Comparison of ENCODE assay signal across 8 mouse cellular contexts in the genomic region with DNA sequence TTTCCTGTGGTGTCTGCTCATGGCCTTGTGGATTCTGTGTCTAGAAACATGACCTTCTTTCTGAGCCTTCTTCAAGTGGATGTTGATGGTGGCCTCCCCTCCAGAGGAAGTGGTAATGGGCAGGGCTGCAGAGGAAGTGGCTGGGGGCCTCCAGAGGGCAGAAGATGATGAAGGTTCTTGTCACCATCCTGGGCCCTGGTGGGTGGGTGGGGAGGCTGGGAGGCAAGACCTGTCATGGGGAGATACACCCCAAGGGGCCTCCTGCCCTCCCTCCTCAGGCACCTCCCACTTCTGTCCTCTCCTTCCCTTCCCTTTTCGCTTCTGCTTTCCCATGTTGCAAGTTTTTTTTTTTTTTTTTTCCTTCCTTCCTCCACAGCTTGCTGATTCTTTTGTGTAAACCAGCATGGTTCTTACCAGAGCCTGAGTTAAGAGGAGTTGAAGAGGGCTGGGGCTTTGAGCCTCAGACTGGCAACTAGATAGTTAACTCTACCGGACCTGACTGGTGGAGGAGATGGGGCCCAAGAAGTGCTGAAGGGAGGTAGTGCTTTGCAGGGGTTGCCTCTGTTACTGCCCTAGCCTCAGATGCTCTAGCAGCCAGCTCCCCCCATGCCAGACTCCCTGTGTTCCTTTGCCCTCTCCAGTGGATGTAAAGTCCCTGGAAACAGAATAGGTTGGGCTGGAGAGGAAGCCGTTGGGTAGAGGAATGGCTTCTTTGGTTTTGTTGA. TPM values are rescaled to one million over a fixed set of nuclear protein-coding genes. Genes with fewer than 3 reads are reported as not detected.
DNase-seq lines count a peak whose midpoint lies in the region; ATAC-seq and TF ChIP-seq lines count a peak whose summit lies in the region.

No protein-coding gene starts in this region.

- H3K4me3 ChIP-seq in heart, embryonic 10.5 days = no peak overlapping the region
- H3K4me3 ChIP-seq in embryonic facial prominence, embryonic 10.5 days = no peak overlapping the region
- H3K4me3 ChIP-seq in thymus, adult 2 months (ENCODE audit: control insufficient read depth, insufficient read depth, low read length) = no peak overlapping the region
- no peak overlapping the region for H3K4me3 ChIP-seq in midbrain, embryonic 13.5 days (replicated peaks)

- peaks cover 55% of the 10 kb centered on the region for H3K4me1 ChIP-seq in heart, embryonic 10.5 days
- H3K4me1 ChIP-seq in embryonic facial prominence, embryonic 10.5 days = peaks cover 40% of the 10 kb centered on the region
- H3K4me1 ChIP-seq in thymus, adult 2 months (replicated peaks; ENCODE audit: control insufficient read depth, insufficient read depth, low read length) = peaks cover 60% of the 10 kb centered on the region
- peaks cover 12% of the 10 kb centered on the region; the same call in 1 of the 2 replicates for H3K4me1 ChIP-seq in midbrain, embryonic 13.5 days (replicated peaks)

- ATAC-seq in midbrain, embryonic 13.5 days = no peak

- WGBS in heart, embryonic 10.5 days = 42% methylated on average over 3 of the region's 3 CpGs
- WGBS in embryonic facial prominence, embryonic 10.5 days = 51% methylated on average over 3 of the region's 3 CpGs
- WGBS in thymus, adult 2 months = 17% methylated on average over 3 of the region's 3 CpGs
- WGBS in midbrain, embryonic 13.5 days = 27% methylated on average over 3 of the region's 3 CpGs

- peak; percentile 92 for DNase-seq in heart, embryonic 10.5 days (ENCODE audit: low spot score)
- DNase-seq in heart, adult 9 months (ENCODE audit: low spot score in 2 of 2) = no peak
- no peak for DNase-seq in embryonic facial prominence, embryonic 10.5 days (ENCODE audit: low spot score)
- DNase-seq in lung, postnatal 25 days (ENCODE audit: low spot score) = peak; percentile 79
- DNase-seq in thymus, adult 2 months = peak; percentile 72
- no peak for DNase-seq in MN1 (ENCODE audit: low spot score)
- no peak for DNase-seq in frontal cortex, postnatal 25 days (ENCODE audit: low spot score in 2 of 2)

- no peak for TF ChIP-seq POLR2A in thymus, adult 2 months (IDR thresholded peaks at IDR 0.05; ENCODE audit: control insufficient read depth, extremely low read depth, insufficient read depth, low read length, poor library complexity)

- no peaks in the 10 kb centered on the region; the same call in 1 of the 2 replicates for H3K36me3 ChIP-seq in heart, embryonic 10.5 days
- no peaks in the 10 kb centered on the region for H3K36me3 ChIP-seq in embryonic facial prominence, embryonic 10.5 days (replicated peaks)
- no peaks in the 10 kb centered on the region for H3K36me3 ChIP-seq in thymus, adult 2 months (ENCODE audit: control insufficient read depth, insufficient read depth, low read length)
- no peaks in the 10 kb centered on the region for H3K36me3 ChIP-seq in midbrain, embryonic 13.5 days

- no peaks in the 10 kb centered on the region for H3K27me3 ChIP-seq in heart, embryonic 10.5 days (ENCODE audit: insufficient read depth, poor library complexity, severe bottlenecking)
- H3K27me3 ChIP-seq in embryonic facial prominence, embryonic 10.5 days (replicated peaks; ENCODE audit: low read depth, poor library complexity, severe bottlenecking) = no peaks in the 10 kb centered on the region
- no peaks in the 10 kb centered on the region for H3K27me3 ChIP-seq in thymus, adult 2 months (ENCODE audit: control insufficient read depth, insufficient read depth, low read length)
- 0 out of 2 replicates have a peak, but pooled peaks cover 3% of the 10 kb centered on the region for H3K27me3 ChIP-seq in midbrain, embryonic 13.5 days

- peak overlapping the region; percentile 31 for H3K27ac ChIP-seq in heart, embryonic 10.5 days
- peak overlapping the region; percentile 44 for H3K27ac ChIP-seq in embryonic facial prominence, embryonic 10.5 days (replicated peaks)
- peak overlapping the region; percentile 88 for H3K27ac ChIP-seq in thymus, adult 2 months (ENCODE audit: control insufficient read depth, insufficient read depth, low read length)
- H3K27ac ChIP-seq in midbrain, embryonic 13.5 days = no peak overlapping the region

- H3K4me2 ChIP-seq in midbrain, embryonic 13.5 days (replicated peaks) = no peak overlapping the region

- TF ChIP-seq CTCF in thymus, adult 2 months (IDR thresholded peaks at IDR 0.05; ENCODE audit: borderline replicate concordance, control insufficient read depth, extremely low read depth, insufficient read depth, low read length, poor library complexity) = no peak

- H3K9me3 ChIP-seq in heart, embryonic 10.5 days = no peaks in the 10 kb centered on the region
- no peaks in the 10 kb centered on the region for H3K9me3 ChIP-seq in embryonic facial prominence, embryonic 10.5 days
- H3K9me3 ChIP-seq in midbrain, embryonic 13.5 days = no peaks in the 10 kb centered on the region

- no peak overlapping the region for H3K9ac ChIP-seq in midbrain, embryonic 13.5 days (replicated peaks)

RNA-seq across cellular contexts. Expression of gene Stk10, which starts 9.7 kb away (rescaled TPM):
- polyA plus RNA-seq in heart, embryonic 10.5 days (2016; fragmentation: Nextera tagmentation; extraction: Ambion mirVana) = 2.3 and 2.8 TPM in 2 replicates
- polyA plus RNA-seq in embryonic facial prominence, embryonic 10.5 days (2016; fragmentation: Nextera tagmentation; extraction: Ambion mirVana) = 2.2 and 3.0 TPM in 2 replicates
- polyA plus RNA-seq in thymus, adult 2 months (2012; rRNA removed) = 50.3 and 55.4 TPM in 2 replicates
- 1.1 and 2.3 TPM in 2 replicates for polyA plus RNA-seq in midbrain, embryonic 13.5 days (2015; fragmentation: Nextera tagmentation; extraction: Ambion mirVana)

RNA-seq across cellular contexts. Expression of gene Efcab9, which starts 11.0 kb away (rescaled TPM):
- 0.36 TPM in 1 of 2 replicates, not detected in the other for polyA plus RNA-seq in heart, embryonic 10.5 days (2016; fragmentation: Nextera tagmentation; extraction: Ambion mirVana)
- polyA plus RNA-seq in embryonic facial prominence, embryonic 10.5 days (2016; fragmentation: Nextera tagmentation; extraction: Ambion mirVana) = 0.39 TPM in 1 of 2 replicates, not detected in the other
- polyA plus RNA-seq in thymus, adult 2 months (2012; rRNA removed) = 0.71 and 0.85 TPM in 2 replicates
- 0.35 TPM in 1 of 2 replicates, not detected in the other for polyA plus RNA-seq in midbrain, embryonic 13.5 days (2015; fragmentation: Nextera tagmentation; extraction: Ambion mirVana)

Comparison
In these comparisons a context has a peak if more than half of its experiments do, and no peak if none do; other contexts are left out.
1. DNase-seq: peak in heart, embryonic 10.5 days (single experiment), lung, postnatal 25 days (single experiment) and thymus, adult 2 months (single experiment); none in heart, adult 9 months (0 of 2), embryonic facial prominence, embryonic 10.5 days (single experiment), MN1 (single experiment) and frontal cortex, postnatal 25 days (0 of 2).
2. RNA of gene Stk10, which starts 9.7 kb away (polyA plus RNA-seq): 50.3 to 55.4 TPM in thymus, adult 2 months; 2.2 to 3.0 TPM in embryonic facial prominence, embryonic 10.5 days, 2.3 to 2.8 TPM in heart, embryonic 10.5 days and 1.1 to 2.3 TPM in midbrain, embryonic 13.5 days; every median in the first group is over 10 times any median in the second.